Mouse (Mus musculus) hematopoietic stem cell, adult 5-6 weeks (primary cell): ENCODE measurements around the gene Ankrd33. TPM values are rescaled to one million over a fixed set of nuclear protein-coding genes. Genes with fewer than 3 reads are reported as not detected.
"Not testable (repeated sequence)": the region's sequence is repeated elsewhere in the genome, so short reads cannot be mapped to it uniquely, and the experiment has no call there.

Experiments used
- ATAC-seq, 2 experiments: fragments of 125-278 bp in 1 of 2; replicated peaks in 1 of 2; 2 replicates each; pipeline ENCODE4 v1.8.0; 2016 to 2017; ENCODE audit warnings: inconsistent platforms in 2 of 2, mild to moderate bottlenecking in 2 of 2, moderate number of reproducible peaks in 2 of 2, low read depth in 1 of 2, moderate TSS enrichment in 1 of 2; ENCODE audit not compliant: low FRiP score in 2 of 2, poor library complexity in 2 of 2, severe bottlenecking in 2 of 2, insufficient read depth in 1 of 2, low TSS enrichment in 1 of 2
- total RNA-seq: library from RNA; stranded (forward); fragments of 172-1452, 232-1000 nt; gene quantifications from 2 replicates; pipeline ENCODE4 v1.2.3, GENCODE M21; 2017

Ankrd33 gene
- total RNA-seq, 1 experiment from 2014 or later, result not detected

DNA sequence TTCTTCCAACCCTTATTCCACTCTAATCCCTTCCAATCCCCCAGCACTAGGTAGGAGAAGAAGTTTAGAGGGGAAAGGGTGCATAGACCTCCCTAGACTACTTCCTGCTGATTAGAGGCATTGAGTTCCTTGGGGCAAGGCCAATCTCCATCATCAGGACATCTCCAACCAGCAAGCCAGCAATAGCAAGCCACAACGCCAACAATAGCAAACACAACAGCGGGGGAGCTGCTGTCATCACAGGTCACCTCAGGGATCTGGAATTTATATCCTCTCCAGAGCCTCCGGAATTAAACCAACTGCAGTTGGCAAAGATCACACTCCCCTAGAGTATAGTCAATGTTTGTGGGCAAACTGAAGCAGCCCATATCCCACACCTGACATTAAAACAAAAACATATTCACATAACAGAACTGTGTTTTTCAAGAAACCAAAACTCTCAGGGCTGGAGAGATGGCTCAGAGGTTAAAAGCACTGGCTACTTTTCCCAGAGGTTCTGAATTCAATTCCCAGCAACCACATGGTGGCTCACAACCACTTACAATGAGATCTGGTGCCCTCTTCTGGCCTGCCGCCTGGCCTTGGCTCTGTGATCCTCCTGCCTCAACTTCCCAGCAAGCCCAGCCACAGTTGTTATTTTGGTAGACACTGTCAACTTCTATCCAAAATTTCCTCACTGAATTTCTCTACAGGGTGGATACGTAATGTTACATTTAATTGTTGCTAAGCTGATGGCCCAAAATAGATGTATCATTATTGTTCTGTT lies 7.5 kb upstream of the Ankrd33 start:
- no peak for ATAC-seq

- peak; percentile 78 to 81; a peak in 3 of 4 replicates for ATAC-seq
Observed at GRCm38 (mm10) chr15:101113176-101113575, 2.4 kb upstream of the Ankrd33 start.

DNA sequence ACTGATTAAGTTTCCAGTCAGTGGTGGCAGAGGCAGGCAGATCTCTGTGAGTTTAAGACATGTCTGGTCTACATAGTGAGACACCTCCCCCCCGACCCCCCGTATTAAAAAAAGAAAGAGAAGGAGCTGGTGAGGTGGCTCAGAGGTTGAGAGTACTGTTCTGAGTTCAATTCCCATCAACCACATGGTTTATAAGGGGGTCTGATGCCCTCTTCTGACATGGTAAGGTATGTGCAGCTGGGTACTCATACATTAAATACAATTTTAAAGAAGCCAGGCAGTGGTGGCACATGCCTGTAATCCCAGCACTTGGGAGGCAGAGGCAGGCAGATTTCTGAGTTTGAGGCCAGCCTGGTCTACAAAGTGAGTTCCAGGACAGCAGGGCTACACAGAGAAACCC lies 1.8 kb upstream of the Ankrd33 start:
- ATAC-seq, result not testable (repeated sequence)

- ATAC-seq, result no peak
Observed at GRCm38 (mm10) chr15:101118399-101119125, 3.0 kb downstream of the Ankrd33 start.

- ATAC-seq, result no peak
Observed at GRCm38 (mm10) chr15:101121411-101122289, 6.1 kb downstream of the Ankrd33 start.

GRCm38 (mm10) chr15:101122290-101122589 lies 6.7 kb downstream of the Ankrd33 start:
- ATAC-seq, result no peak

GRCm38 (mm10) chr15:101123202-101123601 lies 7.6 kb downstream of the Ankrd33 start:
- ATAC-seq, result no peak

DNA sequence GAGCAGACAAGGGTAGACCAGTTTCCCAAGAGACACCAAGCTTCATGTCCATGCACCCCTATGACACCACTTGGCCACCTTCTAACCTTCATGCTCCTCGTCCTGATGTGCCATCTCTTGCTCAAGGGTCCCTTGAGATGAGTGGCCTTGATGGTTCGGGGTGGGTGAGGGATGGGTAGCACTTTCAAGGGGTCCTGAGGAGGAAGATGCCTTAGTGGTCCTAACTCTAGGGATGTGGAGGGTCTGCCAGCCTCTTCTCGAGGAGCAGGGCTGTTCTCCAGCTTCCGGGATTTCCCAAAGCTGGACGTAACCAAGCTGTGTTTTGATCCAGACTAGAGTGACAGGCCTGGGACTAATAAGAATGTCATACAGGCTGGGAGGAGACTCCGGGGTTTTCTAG lies 10.0 kb downstream of the Ankrd33 start:
- no peak for ATAC-seq

DNA sequence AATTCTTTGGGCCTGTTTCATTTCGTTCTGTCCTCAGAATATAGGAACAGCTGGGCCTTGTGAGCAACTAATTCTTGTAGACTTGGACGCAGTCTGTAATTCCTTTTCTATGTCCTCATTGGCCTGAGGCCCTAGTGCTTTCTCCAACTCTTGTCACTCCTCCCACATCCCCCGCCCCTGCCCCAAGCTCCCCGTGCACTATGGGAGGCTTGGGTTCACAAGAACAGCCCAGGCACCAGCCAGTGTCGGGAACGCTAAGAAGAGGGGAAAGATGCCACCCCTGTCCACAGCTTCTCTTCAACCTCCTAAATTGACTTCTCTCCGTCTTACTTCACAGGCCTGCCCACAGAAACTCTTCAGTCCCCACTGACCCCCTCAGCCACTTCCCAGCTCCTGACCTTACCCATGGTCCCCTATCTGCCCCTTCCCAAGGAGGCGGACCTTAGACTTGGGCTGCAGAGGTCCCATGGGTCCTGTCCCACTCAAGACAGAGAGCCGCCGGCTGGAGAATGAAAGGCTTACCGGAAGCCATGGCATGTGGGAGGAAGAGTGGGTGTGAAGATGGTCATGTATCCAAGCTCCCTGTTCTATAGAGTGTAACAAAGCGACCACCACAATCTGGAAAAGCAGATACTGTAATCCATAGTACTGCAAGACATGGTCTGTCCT lies 11.5 kb downstream of the Ankrd33 start:
- ATAC-seq, result no peak

DNA sequence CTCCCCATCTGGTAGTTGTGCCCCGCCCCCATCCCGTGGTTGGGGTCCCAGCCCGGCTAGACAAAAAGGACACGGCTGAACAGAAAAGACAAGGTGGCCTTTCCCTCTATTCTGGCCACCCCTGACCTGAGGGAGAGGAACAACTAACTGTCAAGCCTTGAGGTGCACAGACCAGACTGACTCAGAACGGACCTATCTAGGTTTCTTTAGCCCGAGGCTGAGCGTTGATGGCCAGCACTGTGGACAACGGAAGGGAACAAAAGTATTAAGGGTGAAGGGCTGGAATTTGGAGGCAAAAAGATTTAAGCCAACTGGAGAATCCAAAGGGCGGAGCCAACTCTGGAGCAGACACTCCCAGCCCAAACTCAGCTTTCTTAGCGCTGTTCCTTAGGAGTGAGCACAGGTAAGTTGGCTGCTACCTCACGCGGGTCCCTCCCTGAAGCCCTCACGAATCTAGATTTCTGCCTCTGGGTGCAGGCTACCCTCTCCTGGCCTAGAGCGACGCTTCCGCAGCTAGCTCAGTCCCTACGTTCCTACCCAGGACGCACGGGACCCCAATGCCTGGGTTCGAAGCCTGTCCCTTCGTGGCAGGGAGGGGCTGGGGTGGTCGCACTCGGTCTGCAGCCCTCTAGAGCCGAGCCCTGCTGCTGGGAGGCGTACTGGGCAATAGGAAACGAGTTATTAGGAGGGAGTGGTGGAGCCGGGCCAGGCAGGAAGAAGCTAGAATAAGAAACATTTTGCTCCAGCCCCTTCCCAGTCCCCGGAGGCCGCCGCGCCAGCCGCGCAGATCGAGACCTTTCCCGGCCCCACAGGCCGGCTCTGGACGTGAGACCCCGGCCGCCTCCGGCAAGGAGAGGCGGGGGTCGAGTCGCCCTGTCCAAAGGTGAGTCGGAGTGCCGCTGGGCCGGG lies 12.9 kb downstream of the Ankrd33 start, which contains the start of gene Acvrl1:
Gene Acvrl1 (plus strand): TSS at position 342 of the 909 bp plus-strand sequence.
- peak; percentile 9 to 25; a peak in 2 of 4 replicates for ATAC-seq

- no peak for ATAC-seq
Observed at GRCm38 (mm10) chr15:101129412-101129811, 13.9 kb downstream of the Ankrd33 start.

- ATAC-seq, result peak in 1 of 2 experiments; percentile 12; a peak in 1 of 4 replicates
Observed at GRCm38 (mm10) chr15:101131498-101131897, 15.9 kb downstream of the Ankrd33 start.

GRCm38 (mm10) chr15:101132041-101132440 lies 16.5 kb downstream of the Ankrd33 start:
- ATAC-seq, result no peak

GRCm38 (mm10) chr15:101132761-101133160 lies 17.2 kb downstream of the Ankrd33 start:
- ATAC-seq, result no peak

DNA sequence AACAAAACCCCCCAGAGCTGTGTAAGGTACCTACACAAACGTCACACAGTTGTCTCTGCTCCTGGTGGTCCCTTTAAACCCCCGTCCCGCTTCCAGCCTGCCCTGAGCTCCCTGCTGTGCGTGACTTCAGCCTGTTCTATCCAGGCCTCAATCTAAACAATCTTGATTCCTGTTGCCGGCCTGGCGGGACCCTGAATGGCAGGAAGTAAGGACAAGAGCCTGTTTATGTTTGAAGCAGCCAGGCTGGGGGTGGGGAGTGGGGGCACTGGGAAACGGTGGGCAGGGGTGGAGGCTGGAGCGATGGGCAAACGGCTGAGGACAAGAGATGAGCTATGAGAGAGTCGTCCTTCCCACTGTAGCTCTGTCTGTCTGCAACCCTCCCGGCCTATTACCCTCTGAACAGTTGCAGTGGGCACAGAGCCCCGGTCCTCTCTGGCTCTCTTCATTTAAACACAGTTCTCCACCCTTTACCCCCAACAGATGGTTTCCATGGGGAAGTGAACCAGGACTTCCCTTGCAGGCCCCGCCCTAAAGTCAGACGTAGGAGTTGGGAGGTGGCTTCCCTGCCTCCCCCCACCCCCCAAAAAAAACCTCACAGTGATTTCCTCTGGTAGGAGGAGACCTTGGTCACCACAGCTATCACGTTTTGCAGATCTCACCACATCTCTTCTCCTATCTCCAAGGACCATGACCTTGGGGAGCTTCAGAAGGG lies 18.6 kb downstream of the Ankrd33 start:
- ATAC-seq, result peak; percentile 51 to 59

DNA sequence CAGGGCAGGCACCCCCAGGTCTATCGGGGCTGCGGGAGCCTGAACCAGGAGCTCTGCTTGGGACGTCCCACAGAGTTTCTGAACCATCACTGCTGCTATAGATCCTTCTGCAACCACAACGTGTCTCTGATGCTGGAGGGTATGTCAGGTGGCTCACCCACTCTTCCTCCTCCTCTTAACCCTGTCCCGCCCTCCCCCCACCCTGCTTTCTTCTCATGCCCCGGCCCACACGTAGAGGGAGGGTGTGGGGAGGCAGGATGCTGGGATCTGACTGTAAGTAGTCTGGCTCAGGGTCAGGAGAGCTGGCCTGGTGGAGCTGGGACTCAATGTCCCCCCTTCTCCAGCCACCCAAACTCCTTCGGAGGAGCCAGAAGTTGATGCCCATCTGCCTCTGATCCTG lies 19.9 kb downstream of the Ankrd33 start:
- ATAC-seq, result no peak
